Mouse (Mus musculus) embryonic fibroblast, embryonic 13.5 days (primary cell): ENCODE measurements around the gene Abca14.

Experiments used
- CTCF ChIP-seq: IDR thresholded peaks from 2 replicates; pipeline ENCODE4 v1.5.1; 2011; ENCODE audit warnings: mild to moderate bottlenecking, control low read depth, low read length, moderate library complexity, borderline replicate concordance; ENCODE audit not compliant: insufficient read depth
- POLR2A ChIP-seq: IDR thresholded peaks from 2 replicates; pipeline ENCODE4 v1.6.1; 2011; ENCODE audit warnings: low read depth, mild to moderate bottlenecking, control low read depth, low read length, moderate library complexity

DNA sequence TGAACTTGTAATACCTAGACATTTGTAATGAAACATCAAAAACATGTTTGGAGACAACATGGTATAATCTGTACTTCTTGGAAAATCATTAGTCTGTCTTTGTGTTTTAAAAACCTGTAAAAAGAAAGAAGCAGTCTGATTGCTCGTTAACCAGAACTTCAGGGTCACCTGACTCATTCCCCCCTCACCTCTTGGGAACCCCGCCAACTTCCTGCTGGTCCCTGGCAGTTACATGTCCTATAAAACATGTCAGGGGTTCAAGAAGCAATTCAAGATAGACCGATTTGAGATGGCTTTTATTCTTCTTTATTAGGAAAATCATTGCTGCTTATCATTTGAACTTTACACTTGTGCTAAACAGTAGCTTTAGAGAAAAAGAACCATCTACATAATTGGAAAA is 81.5 kb downstream of the Abca14 start:
- TF ChIP-seq CTCF (no peak), POLR2A (no peak)
